Mouse (Mus musculus): Measurements from ENCODE around the gene Mrgprb2. TPM values are rescaled to one million over a fixed set of nuclear protein-coding genes. Genes with fewer than 3 reads are reported as not detected.

The Mrgprb2 gene
- under 1 TPM; 0.25 to 0.35 TPM for total RNA-seq (2021)
- long read RNA-seq, experiment 1, result 0 reads
- long read RNA-seq, experiment 2, result 0 reads

DNA sequence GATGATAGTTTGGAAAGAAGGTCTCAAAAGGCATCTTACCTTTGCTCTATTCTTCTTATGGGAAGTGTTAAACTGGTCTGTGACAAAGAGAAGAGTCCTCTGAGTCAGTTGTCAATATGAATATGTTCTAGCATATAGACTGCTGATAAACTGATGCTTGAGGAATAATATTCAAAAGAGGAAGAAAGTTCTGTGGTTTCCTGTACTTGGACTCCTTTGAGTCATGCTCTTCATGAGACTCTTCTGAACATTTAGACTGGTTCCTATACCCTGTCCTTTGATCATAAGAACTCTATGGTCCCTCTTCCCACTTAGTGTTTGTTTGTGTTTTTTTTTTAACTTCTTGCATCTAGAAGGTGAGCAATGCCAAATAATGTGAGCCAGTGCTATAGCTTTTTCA is at the start of gene Mrgprb2:
Gene Mrgprb2 (minus strand): TSS at position 101 of the 400 bp plus-strand sequence.
- no peak for DNase-seq
- intact Hi-C loops (cut with DNase I; ENCODE audit: low total_unique reads), result no loop called here

Other genes with a start within 250 kb of the Mrgprb2 start
- gene Mrgprb8, start 169.6 kb downstream of the Mrgprb2 start, total RNA-seq (2021), result not detected
- under 1 TPM; 0.29 to 0.44 TPM for gene Mrgprb1, start 101.7 kb downstream of the Mrgprb2 start, total RNA-seq (2021)
- gene Mrgprx2, start 58.8 kb downstream of the Mrgprb2 start, total RNA-seq (2021), result under 1 TPM; 0.07 to 0.16 TPM
- gene Mrgprb3, start 85.7 kb upstream of the Mrgprb2 start, total RNA-seq (2021), result not detected
- 1 to 10 TPM; 4.4 to 4.7 TPM for gene Zdhhc13, start 230.9 kb upstream of the Mrgprb2 start, total RNA-seq (2021)

All from gastrocnemius, postnatal 14 days (tissue).